Mouse (Mus musculus): Measurements from ENCODE around the gene Fcna.

GRCm38 (mm10) chr2:25600037-25600436, 27.8 kb downstream of the Fcna start:
- TF ChIP-seq CTCF (IDR thresholded peaks at IDR 0.05; ENCODE audit: low read depth) (no peak), EP300 (optimal IDR thresholded peaks at IDR 0.05) (no peak)
